Mouse (Mus musculus) frontal cortex, adult 2 months (tissue): ENCODE results near the gene Klhl29. TPM values are rescaled to one million over a fixed set of nuclear protein-coding genes. Genes with fewer than 3 reads are reported as not detected.

Source experiments
- DNase-seq, 2 experiments: peaks; one replicate each; pipeline ENCODE4 v3.0.0; 2022; ENCODE audit warnings: low spot score in 1 of 2; ENCODE audit errors: extremely low spot score in 1 of 2
- polyA plus RNA-seq: library from polyadenylated mRNA; depleted of rRNA; stranded (reverse); fragments of >200 nt; gene quantifications from 2 replicates; pipeline ENCODE4 v1.2.3, GENCODE M21; 2012

Klhl29 gene
- polyA plus RNA-seq, 1 experiment, result 31.4 TPM

DNA sequence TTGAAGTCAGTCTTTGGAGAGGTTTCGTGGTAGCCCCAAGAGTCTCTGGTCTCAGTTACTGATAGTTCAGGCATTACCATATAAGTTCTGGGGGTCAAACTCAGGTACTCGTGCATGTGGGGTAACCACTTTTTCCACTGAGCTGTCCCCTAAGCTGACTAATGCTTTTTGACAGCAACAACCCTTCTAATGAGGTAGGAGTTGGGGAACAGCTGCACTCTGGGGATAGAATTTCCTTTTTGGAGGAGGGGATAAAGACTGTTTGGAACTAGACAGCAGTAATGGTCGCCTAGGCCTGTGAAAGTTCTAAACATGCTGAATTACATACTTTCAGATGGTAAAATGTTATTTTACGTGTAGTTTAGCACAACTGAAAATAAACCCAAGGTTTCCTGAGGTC, 184.3 kb downstream of the Klhl29 start:
- no peak for DNase-seq

GRCm38 (mm10) chr12:5189446-5190150, 185.9 kb downstream of the Klhl29 start:
- DNase-seq, result no peak

DNA sequence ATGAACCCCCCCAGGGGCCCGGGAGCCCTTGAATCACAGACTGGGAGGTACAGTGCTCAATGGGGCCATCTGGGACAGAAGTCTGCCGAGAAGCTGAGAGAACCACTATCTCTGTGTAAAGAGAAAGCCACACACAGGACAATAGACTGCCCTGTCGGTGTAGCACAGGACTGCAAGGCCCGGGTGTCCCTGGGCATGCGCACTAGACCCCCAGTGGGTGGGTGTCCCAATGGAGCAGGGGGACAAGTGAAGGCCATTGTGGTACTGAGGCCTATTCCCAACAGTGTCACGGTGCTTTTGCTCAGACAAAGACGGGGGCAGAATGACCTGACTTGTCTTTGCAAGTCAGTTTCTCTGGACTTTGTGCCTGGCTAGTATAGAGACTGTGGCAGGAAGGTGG, 186.6 kb downstream of the Klhl29 start:
- DNase-seq, result no peak

GRCm38 (mm10) chr12:5187773-5188333, 187.6 kb downstream of the Klhl29 start:
- DNase-seq, result no peak

DNA sequence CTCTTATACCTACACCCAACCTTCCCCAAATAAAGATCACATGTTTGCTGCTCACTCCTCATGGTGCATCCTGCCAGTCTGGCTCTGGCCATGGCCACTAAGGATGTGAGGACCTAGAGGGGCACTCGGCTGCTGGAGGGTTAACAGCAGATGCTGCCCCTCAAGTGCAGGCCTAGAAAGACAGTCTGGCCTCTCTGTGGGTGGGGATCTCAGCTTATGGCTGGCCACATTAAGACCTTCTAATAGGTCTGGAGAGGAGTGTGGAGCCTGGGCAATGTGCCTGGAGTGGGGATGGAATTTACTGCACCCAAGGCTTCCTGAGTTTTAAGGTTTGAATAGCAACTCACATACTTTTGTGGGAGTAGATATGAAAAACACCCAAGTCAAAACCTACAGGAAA, 188.8 kb downstream of the Klhl29 start:
- DNase-seq, result no peak

DNA sequence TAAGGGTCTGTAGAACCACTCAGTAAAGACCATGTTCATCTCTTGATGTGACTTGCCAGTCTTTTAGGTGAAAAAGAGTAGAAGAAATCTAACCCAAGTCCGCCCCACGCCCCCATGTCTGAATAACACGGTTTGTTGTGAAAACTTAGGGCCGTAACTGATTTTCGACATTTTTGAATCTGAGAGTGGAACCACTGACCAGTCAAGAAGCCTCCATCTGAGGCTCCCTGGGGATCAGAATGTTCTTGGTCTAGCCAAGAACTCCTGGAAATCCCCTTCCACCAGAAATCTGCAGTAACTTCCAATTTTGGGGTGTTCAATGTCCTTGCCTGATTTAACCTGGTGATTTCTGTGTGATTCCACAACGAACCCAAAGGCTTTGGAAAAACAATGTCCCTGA, 189.9 kb downstream of the Klhl29 start:
- no peak for DNase-seq

GRCm38 (mm10) chr12:5182586-5182985, 192.9 kb downstream of the Klhl29 start:
- DNase-seq, result no peak

DNA sequence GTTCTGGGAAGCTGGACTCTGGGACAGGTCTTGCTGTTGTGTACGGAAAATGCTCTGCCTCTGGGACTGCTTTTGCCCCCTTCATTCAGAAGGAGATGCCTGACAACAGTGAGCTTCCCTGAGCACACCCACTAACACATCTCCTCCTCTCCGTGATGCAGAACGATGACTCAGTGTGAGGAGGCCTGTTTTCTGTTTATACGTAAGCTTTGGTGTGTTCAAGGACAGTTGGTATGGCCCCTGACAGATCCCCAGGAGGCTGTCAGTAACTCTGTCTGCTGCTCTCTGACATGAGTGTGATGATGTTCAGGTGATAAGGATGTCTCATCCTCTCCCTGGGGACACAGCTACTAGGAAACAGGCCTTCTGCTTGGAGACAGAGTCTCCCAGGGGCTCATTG, 193.3 kb downstream of the Klhl29 start:
- DNase-seq, result peak in 1 of 2 experiments; percentile 62

DNA sequence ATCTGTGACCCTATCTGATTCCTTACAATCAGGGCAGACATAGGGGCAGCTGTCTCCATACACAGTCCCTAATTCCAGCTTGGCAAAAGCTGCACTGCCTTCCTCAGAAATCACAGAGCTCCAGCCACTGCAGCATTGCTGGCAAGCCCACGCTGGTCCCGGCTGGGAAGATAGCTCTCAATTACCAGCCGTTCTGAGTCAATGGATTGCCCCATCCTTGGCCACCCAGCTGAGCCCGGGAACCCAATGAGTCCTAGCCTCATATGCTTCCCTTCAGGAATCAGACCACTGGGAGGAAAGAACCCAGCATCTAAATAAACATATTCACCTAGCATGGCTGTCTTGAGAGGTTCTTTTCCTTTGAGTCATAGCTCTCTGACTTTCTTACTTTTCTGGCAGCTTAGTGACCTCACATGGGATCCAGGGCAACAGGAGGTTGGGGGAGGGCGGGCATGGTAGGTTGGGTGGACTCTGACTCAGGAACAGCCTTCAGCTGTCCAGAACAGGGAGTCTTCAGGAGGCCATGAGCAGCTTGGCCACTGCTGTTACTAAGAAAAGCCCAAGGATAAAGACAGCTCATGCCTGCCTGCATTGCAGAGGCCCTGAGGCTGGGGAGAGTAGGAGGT, 198.7 kb downstream of the Klhl29 start:
- no peak for DNase-seq

GRCm38 (mm10) chr12:5166141-5166540, 209.3 kb downstream of the Klhl29 start:
- no peak for DNase-seq

- DNase-seq, result no peak
These were observed 210.1 kb downstream of the Klhl29 start for GRCm38 (mm10) chr12:5165411-5165810.

DNA sequence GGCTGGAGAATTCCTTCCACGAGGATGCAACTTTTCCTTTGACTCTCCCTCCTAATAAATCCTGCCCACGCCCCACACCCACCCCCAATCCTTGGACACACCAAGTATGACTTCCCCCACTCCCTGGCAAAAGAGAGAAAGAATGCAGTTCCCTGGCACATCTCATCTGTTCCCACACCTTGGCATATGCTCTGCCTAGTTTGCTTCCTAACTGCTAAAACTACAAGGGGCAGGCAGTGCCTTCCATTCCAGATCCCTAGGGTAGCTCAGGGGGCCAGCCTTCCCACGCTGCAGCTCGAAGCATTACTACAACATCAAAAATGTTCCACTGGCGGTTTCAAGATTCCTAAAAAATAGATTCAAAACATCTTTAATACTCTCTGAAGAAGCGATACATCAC, 212.8 kb downstream of the Klhl29 start:
- peak in 1 of 2 experiments; percentile 69 for DNase-seq

DNA sequence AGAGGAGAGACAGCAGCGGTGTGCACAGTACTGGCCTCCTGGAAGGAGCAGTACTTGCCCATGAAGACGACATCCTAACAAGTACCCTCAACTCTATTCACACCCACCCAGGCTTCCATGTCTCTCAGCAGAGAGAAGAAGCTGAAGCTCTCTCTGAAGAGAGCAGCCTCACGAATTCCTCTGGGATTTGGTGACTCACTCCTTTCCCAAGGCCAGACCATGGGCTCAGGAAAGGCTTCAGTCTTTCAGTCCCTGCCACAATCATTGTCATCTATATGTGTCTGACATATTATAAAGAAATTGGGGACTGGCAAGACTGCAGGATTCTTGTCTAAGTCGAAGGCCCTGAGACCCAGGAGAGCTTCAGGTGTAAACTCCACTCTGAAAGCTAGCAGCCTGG, 213.9 kb downstream of the Klhl29 start:
- no peak for DNase-seq

DNA sequence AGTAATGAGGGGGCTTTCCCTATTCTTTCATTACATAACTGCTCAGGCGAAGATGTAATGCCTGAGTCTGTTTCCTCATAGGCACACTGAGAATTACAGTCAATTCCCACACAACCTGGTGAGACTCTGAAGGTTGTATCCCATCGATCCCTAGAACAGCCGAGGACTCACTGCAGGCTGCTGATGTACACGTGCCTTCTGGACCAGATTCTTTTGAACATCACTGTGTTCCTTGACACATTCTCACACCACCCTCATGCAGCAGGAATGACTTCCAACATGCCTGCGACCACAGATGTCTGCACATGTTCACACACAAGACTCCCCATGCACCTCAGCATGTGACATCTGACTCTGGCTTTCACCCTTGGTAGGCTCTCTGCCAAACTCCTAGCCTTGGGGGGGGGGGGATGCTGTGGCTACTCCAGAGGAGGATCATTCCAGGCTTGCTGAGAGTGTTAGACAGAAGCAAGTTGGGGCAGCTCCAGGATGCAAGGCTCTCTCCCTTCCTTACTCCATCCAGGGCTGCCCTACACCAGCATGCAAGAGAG, 217.5 kb downstream of the Klhl29 start:
- peak in 1 of 2 experiments; percentile 49 for DNase-seq

- DNase-seq, result peak; percentile 72 to 80
These were observed 218.3 kb downstream of the Klhl29 start for GRCm38 (mm10) chr12:5157021-5157681.

GRCm38 (mm10) chr12:5155177-5155576, 220.3 kb downstream of the Klhl29 start:
- peak; percentile 41 to 66 for DNase-seq

- no peak for DNase-seq
These were observed 223.6 kb downstream of the Klhl29 start for GRCm38 (mm10) chr12:5151859-5152258.

- DNase-seq, result no peak
These were observed 228.0 kb downstream of the Klhl29 start for GRCm38 (mm10) chr12:5147346-5148035.

- DNase-seq, result no peak
These were observed 231.3 kb downstream of the Klhl29 start for GRCm38 (mm10) chr12:5143903-5144781.

- DNase-seq, result no peak
These were observed 232.3 kb downstream of the Klhl29 start for GRCm38 (mm10) chr12:5143224-5143623.
